Comparison of ENCODE assay signal across 24 mouse cellular contexts in genomic region chr12:82921287-82922015, GRCm38 (mm10).
DNase-seq lines count a peak whose midpoint lies in the region; ATAC-seq and TF ChIP-seq lines count a peak whose summit lies in the region.
"Had no signal": no experiment of that assay in that cellular context is flagged by ENCODE, and none has a peak within 500 bp of the region (broad histone marks: within the 10 kb centered on the region; RNA-seq: fewer than 3 reads in every experiment).

No protein-coding gene starts in this region.

- H3K4me2 ChIP-seq in forebrain, postnatal 0 days (ENCODE audit: low read depth), result no peak overlapping the region
- H3K4me2 ChIP-seq: heart, embryonic 13.5 days; hindbrain, embryonic 12.5 days; liver, embryonic 11.5 days; midbrain, embryonic 13.5 days had no signal

- no peaks in the 10 kb centered on the region for H3K4me1 ChIP-seq in forebrain, postnatal 0 days (ENCODE audit: insufficient read depth)
- H3K4me1 ChIP-seq: hindbrain, embryonic 12.5 days had no signal

- TF ChIP-seq POLR2A in brain, embryonic 14.5 days (IDR thresholded peaks at IDR 0.05; ENCODE audit: borderline replicate concordance, extremely low read depth, insufficient read depth, insufficient read length, poor library complexity, severe bottlenecking), result no peak

- DNase-seq in brain, adult 2 months (ENCODE audit: low read depth, low spot score), result peak; percentile 33
- DNase-seq in brain, embryonic 14.5 days (ENCODE audit: low read depth), result peak; percentile 65
- peak; percentile 71 for DNase-seq in forebrain, postnatal 0 days
- peak; percentile 25 to 38 for DNase-seq in layer of hippocampus, postnatal 10 days (ENCODE audit: low spot score in 2 of 2)
- no peak for DNase-seq in heart, postnatal 10 days
- DNase-seq in ovary, postnatal 36 days (ENCODE audit: low spot score), result no peak
- no peak for DNase-seq in thymus, postnatal 0 days (ENCODE audit: low spot score)
- DNase-seq: adrenal gland, adult 2 months; cerebellum, adult 8-10 months; cerebellum, postnatal 36 days; embryo, embryonic 11 days; gastrocnemius, postnatal 14 days; heart, adult 11 months; kidney, adult 11 months; kidney, postnatal 4 days; liver, postnatal 0 days; lung, postnatal 10 days; right cerebral cortex, postnatal 25 days; spleen, adult 18-20 months; thymus, postnatal 4 days had no signal

- ATAC-seq in forebrain, postnatal 0 days, result peak; percentile 81
- ATAC-seq: liver, postnatal 0 days; midbrain, embryonic 13.5 days had no signal

- peak overlapping the region; percentile 9; the same call in 1 of the 2 replicates for H3K27ac ChIP-seq in forebrain, postnatal 0 days (ENCODE audit: low read depth, low read length)
- H3K27ac ChIP-seq: heart, embryonic 13.5 days; hindbrain, embryonic 12.5 days; midbrain, embryonic 13.5 days had no signal

- H3K9ac ChIP-seq in forebrain, postnatal 0 days, result no peak overlapping the region
- H3K9ac ChIP-seq: heart, embryonic 13.5 days; hindbrain, embryonic 12.5 days; liver, postnatal 0 days; midbrain, embryonic 13.5 days had no signal

- H3K9me3 ChIP-seq in forebrain, postnatal 0 days (ENCODE audit: low read length), result no peaks in the 10 kb centered on the region
- H3K9me3 ChIP-seq: heart, embryonic 13.5 days; hindbrain, embryonic 12.5 days; midbrain, embryonic 13.5 days had no signal

- intact Hi-C loops in heart, postnatal 10 days (cut with DNase I), result no loop called here

- no peak overlapping the region for H3K4me3 ChIP-seq in forebrain, postnatal 0 days (ENCODE audit: low read depth, low read length)
- H3K4me3 ChIP-seq: heart, embryonic 13.5 days; hindbrain, embryonic 12.5 days; midbrain, embryonic 13.5 days had no signal

- 70% methylated on average over 20 of the region's 20 CpGs for WGBS in forebrain, postnatal 0 days

- no peaks in the 10 kb centered on the region for H3K36me3 ChIP-seq in forebrain, postnatal 0 days (ENCODE audit: insufficient read depth)
- H3K36me3 ChIP-seq: heart, embryonic 13.5 days; hindbrain, embryonic 12.5 days; midbrain, embryonic 13.5 days had no signal

- TF ChIP-seq CTCF in brain, embryonic 14.5 days (IDR thresholded peaks at IDR 0.05; ENCODE audit: borderline replicate concordance, extremely low read depth, insufficient read depth, insufficient read length), result no peak
- TF ChIP-seq CTCF in forebrain, postnatal 0 days (IDR thresholded peaks at IDR 0.05; ENCODE audit: low read depth), result no peak

- H3K27me3 ChIP-seq in forebrain, postnatal 0 days (ENCODE audit: insufficient read depth, low read length), result no peaks in the 10 kb centered on the region
- H3K27me3 ChIP-seq: heart, embryonic 13.5 days; hindbrain, embryonic 12.5 days; midbrain, embryonic 13.5 days had no signal

Comparison
In these comparisons a context has a peak if more than half of its experiments do, and no peak if none do; other contexts are left out.
1. DNase-seq: peak in brain, adult 2 months (single experiment), brain, embryonic 14.5 days (single experiment), forebrain, postnatal 0 days (single experiment) and layer of hippocampus, postnatal 10 days (2 of 2); none in heart, postnatal 10 days (0 of 2), ovary, postnatal 36 days (single experiment) and thymus, postnatal 0 days (single experiment).